Mouse (Mus musculus): ENCODE results near the gene Golph3.

GRCm38 (mm10) chr15:12351470-12351869, 30.2 kb downstream of the Golph3 start:
- no peak for TF ChIP-seq POLR2A (IDR thresholded peaks at IDR 0.05; ENCODE audit: low read depth, low read length)
- TF ChIP-seq CTCF (IDR thresholded peaks at IDR 0.05; ENCODE audit: extremely low read depth, insufficient read depth, insufficient read length, insufficient replicate concordance), result no peak

Data from spleen, adult 2 months (tissue).